ENCODE assay signal across 27 mouse cellular contexts in genomic region chr6:99467109-99467508, GRCm38 (mm10). TPM values are rescaled to one million over a fixed set of nuclear protein-coding genes. Genes with fewer than 3 reads are reported as not detected.
A peak's percentile ranks its signal among the peaks of the same experiment; 100 is the strongest.
DNase-seq lines count a peak whose midpoint lies in the region; ATAC-seq and TF ChIP-seq lines count a peak whose summit lies in the region.
"Had no signal": no experiment of that assay in that cellular context is flagged by ENCODE, and none has a peak within 500 bp of the region (broad histone marks: within the 10 kb centered on the region; RNA-seq: fewer than 3 reads in every experiment).

No protein-coding gene starts in this region.

- no peak overlapping the region for H3K4me2 ChIP-seq in hindbrain, embryonic 16.5 days (ENCODE audit: low read length)
- no peak overlapping the region for H3K4me2 ChIP-seq in midbrain, embryonic 11.5 days
- no peak overlapping the region for H3K4me2 ChIP-seq in midbrain, embryonic 15.5 days
- no peak overlapping the region for H3K4me2 ChIP-seq in liver, postnatal 0 days (ENCODE audit: low read depth, low read length)
- H3K4me2 ChIP-seq: forebrain, embryonic 15.5 days; heart, embryonic 12.5 days; lung, embryonic 15.5 days; midbrain, embryonic 12.5 days had no signal

- no peak for ATAC-seq in hindbrain, embryonic 16.5 days
- 0 out of 2 replicates have a peak, but pooled peaks have one; percentile 24 for ATAC-seq in midbrain, embryonic 11.5 days (ENCODE audit: low FRiP score)
- ATAC-seq in midbrain, embryonic 15.5 days (replicated peaks), result no peak
- ATAC-seq in liver, postnatal 0 days, result no peak
- ATAC-seq: forebrain, embryonic 15.5 days; intestine, embryonic 16.5 days had no signal

- WGBS in hindbrain, embryonic 10.5 days, result 34% methylated on average over 8 of the region's 8 CpGs
- WGBS in hindbrain, embryonic 16.5 days, result 31% methylated on average over 8 of the region's 8 CpGs
- 26% methylated on average over 8 of the region's 8 CpGs for WGBS in midbrain, embryonic 11.5 days
- WGBS in midbrain, embryonic 15.5 days, result 28% methylated on average over 8 of the region's 8 CpGs
- 71% methylated on average over 8 of the region's 8 CpGs for WGBS in liver, postnatal 0 days (ENCODE audit: insufficient replicate concordance)

- H3K27me3 ChIP-seq in hindbrain, embryonic 10.5 days (ENCODE audit: insufficient read depth, poor library complexity, severe bottlenecking), result peaks cover 36% of the 10 kb centered on the region
- H3K27me3 ChIP-seq in hindbrain, embryonic 16.5 days (replicated peaks; ENCODE audit: control insufficient read depth, insufficient read depth, low read length), result no peaks in the 10 kb centered on the region
- H3K27me3 ChIP-seq in midbrain, embryonic 11.5 days (ENCODE audit: control insufficient read depth, insufficient read depth, low read length), result no peaks in the 10 kb centered on the region
- H3K27me3 ChIP-seq in midbrain, embryonic 15.5 days (replicated peaks), result no peaks in the 10 kb centered on the region
- no peaks in the 10 kb centered on the region for H3K27me3 ChIP-seq in liver, postnatal 0 days (ENCODE audit: insufficient read depth, low read length)
- H3K27me3 ChIP-seq: forebrain, embryonic 15.5 days; heart, embryonic 12.5 days; lung, embryonic 15.5 days; midbrain, embryonic 12.5 days; Patski had no signal

- H3K4me1 ChIP-seq in hindbrain, embryonic 10.5 days (replicated peaks), result peaks cover 45% of the 10 kb centered on the region
- H3K4me1 ChIP-seq in hindbrain, embryonic 16.5 days (ENCODE audit: control insufficient read depth, insufficient read depth, low read depth, low read length), result no peaks in the 10 kb centered on the region
- H3K4me1 ChIP-seq in midbrain, embryonic 11.5 days (ENCODE audit: control insufficient read depth, insufficient read depth, low read length), result peaks cover 3% of the 10 kb centered on the region; the same call in 1 of the 2 replicates
- H3K4me1 ChIP-seq in midbrain, embryonic 15.5 days, result no peaks in the 10 kb centered on the region; the same call in 1 of the 2 replicates
- H3K4me1 ChIP-seq in liver, postnatal 0 days (ENCODE audit: insufficient read depth), result no peaks in the 10 kb centered on the region

- TF ChIP-seq CTCF in liver, postnatal 0 days (IDR thresholded peaks at IDR 0.05; ENCODE audit: low read depth), result no peak

- no peak for TF ChIP-seq EP300 in liver, postnatal 0 days (IDR thresholded peaks at IDR 0.05; ENCODE audit: low read depth)

- H3K27ac ChIP-seq in hindbrain, embryonic 10.5 days, result no peak overlapping the region
- no peak overlapping the region for H3K27ac ChIP-seq in hindbrain, embryonic 16.5 days (ENCODE audit: low read depth, low read length)
- H3K27ac ChIP-seq in midbrain, embryonic 11.5 days (ENCODE audit: low read depth, low read length), result no peak overlapping the region
- no peak overlapping the region for H3K27ac ChIP-seq in midbrain, embryonic 15.5 days
- H3K27ac ChIP-seq in liver, postnatal 0 days (ENCODE audit: low read depth), result no peak overlapping the region
- H3K27ac ChIP-seq: forebrain, embryonic 15.5 days; gastrocnemius, adult 2 months; heart, adult 2 months; liver, embryonic 14.5 days; lung, embryonic 15.5 days; midbrain, embryonic 12.5 days; stomach, postnatal 0 days had no signal

- no peaks in the 10 kb centered on the region for H3K9me3 ChIP-seq in hindbrain, embryonic 10.5 days
- H3K9me3 ChIP-seq in hindbrain, embryonic 16.5 days (ENCODE audit: control insufficient read depth, low read length), result no peaks in the 10 kb centered on the region
- no peaks in the 10 kb centered on the region for H3K9me3 ChIP-seq in midbrain, embryonic 11.5 days (ENCODE audit: control insufficient read depth, low read length)
- H3K9me3 ChIP-seq in midbrain, embryonic 15.5 days, result no peaks in the 10 kb centered on the region
- no peaks in the 10 kb centered on the region for H3K9me3 ChIP-seq in liver, postnatal 0 days (ENCODE audit: low read length)
- H3K9me3 ChIP-seq: forebrain, embryonic 15.5 days; G1E; heart, embryonic 12.5 days; lung, embryonic 15.5 days; midbrain, embryonic 12.5 days had no signal

- peak; percentile 20 for DNase-seq in hindbrain, embryonic 10.5 days (ENCODE audit: low spot score)
- DNase-seq in midbrain, embryonic 11.5 days (ENCODE audit: low spot score, missing footprints), result no peak
- peak; percentile 39 for DNase-seq in embryo, embryonic 9.5 days (ENCODE audit: extremely low spot score)
- no peak for DNase-seq in liver, postnatal 0 days
- DNase-seq in gastrocnemius, postnatal 25 days, result no peak
- DNase-seq: adrenal gland, postnatal 10 days; cerebellum, adult 9-10 months; cerebellum, postnatal 36 days; gastrocnemius, adult 2 months; heart, adult 2 months; kidney, adult 8-10 months; layer of hippocampus, adult 9-11 months; liver; right cerebral cortex, postnatal 4 days; thymus, adult 18-20 months; thymus, postnatal 36 days had no signal

- 0 out of 2 replicates have a peak, but pooled peaks cover 5% of the 10 kb centered on the region for H3K36me3 ChIP-seq in hindbrain, embryonic 10.5 days
- no peaks in the 10 kb centered on the region for H3K36me3 ChIP-seq in hindbrain, embryonic 16.5 days (ENCODE audit: control insufficient read depth, insufficient read depth, low read length)
- H3K36me3 ChIP-seq in midbrain, embryonic 11.5 days (ENCODE audit: control insufficient read depth, insufficient read depth, low read length), result no peaks in the 10 kb centered on the region
- H3K36me3 ChIP-seq in midbrain, embryonic 15.5 days (replicated peaks), result no peaks in the 10 kb centered on the region
- 0 out of 2 replicates have a peak, but pooled peaks cover 3% of the 10 kb centered on the region for H3K36me3 ChIP-seq in liver, postnatal 0 days (replicated peaks; ENCODE audit: insufficient read depth, low read length)
- H3K36me3 ChIP-seq: forebrain, embryonic 15.5 days; heart, embryonic 12.5 days; lung, embryonic 15.5 days; midbrain, embryonic 12.5 days had no signal

- H3K9ac ChIP-seq in hindbrain, embryonic 16.5 days (ENCODE audit: low read depth, low read length), result no peak overlapping the region
- no peak overlapping the region for H3K9ac ChIP-seq in midbrain, embryonic 11.5 days (ENCODE audit: low read length)
- no peak overlapping the region for H3K9ac ChIP-seq in midbrain, embryonic 15.5 days
- H3K9ac ChIP-seq in liver, postnatal 0 days (replicated peaks), result no peak overlapping the region
- H3K9ac ChIP-seq: forebrain, embryonic 15.5 days; heart, embryonic 12.5 days; liver, embryonic 14.5 days; lung, embryonic 15.5 days; midbrain, embryonic 12.5 days had no signal

- H3K4me3 ChIP-seq in hindbrain, embryonic 10.5 days, result no peak overlapping the region
- H3K4me3 ChIP-seq in hindbrain, embryonic 16.5 days (ENCODE audit: low read length), result no peak overlapping the region
- H3K4me3 ChIP-seq in midbrain, embryonic 11.5 days (ENCODE audit: low read depth, low read length), result no peak overlapping the region
- no peak overlapping the region for H3K4me3 ChIP-seq in midbrain, embryonic 15.5 days
- no peak overlapping the region for H3K4me3 ChIP-seq in liver, postnatal 0 days (ENCODE audit: low read depth, low read length)
- H3K4me3 ChIP-seq: forebrain, embryonic 15.5 days; gastrocnemius, adult 2 months; heart, adult 2 months; heart, embryonic 12.5 days; lung, embryonic 15.5 days; midbrain, embryonic 12.5 days had no signal

RNA-seq across cellular contexts. Expression of gene Foxp1, which starts 55.4 kb away (rescaled TPM):
- polyA plus RNA-seq in hindbrain, embryonic 10.5 days (2016; fragmentation: Nextera tagmentation; extraction: Ambion mirVana), result 64.3 and 67.1 TPM in 2 replicates
- polyA plus RNA-seq in hindbrain, embryonic 16.5 days (2015; fragmentation: Nextera tagmentation; extraction: Ambion mirVana), result 47.8 and 63.7 TPM in 2 replicates
- polyA plus RNA-seq in midbrain, embryonic 11.5 days (2014; fragmentation: Nextera tagmentation; extraction: Ambion mirVana), result 86.2 and 95.4 TPM in 2 replicates
- polyA plus RNA-seq in midbrain, embryonic 15.5 days (2015; fragmentation: Nextera tagmentation; extraction: Ambion mirVana), result 84.1 and 85.2 TPM in 2 replicates
- 18.4 and 18.9 TPM in 2 replicates for polyA plus RNA-seq in liver, postnatal 0 days (2015; fragmentation: Nextera tagmentation; extraction: Ambion mirVana)
- total RNA-seq in gastrocnemius, postnatal 25 days (2021), result 10 to 100 TPM; 16.9 to 17.8 TPM

Comparison
In these comparisons a context has a peak if more than half of its experiments do, and no peak if none do; other contexts are left out.
1. DNase-seq: peak in hindbrain, embryonic 10.5 days (single experiment) and embryo, embryonic 9.5 days (single experiment); none in midbrain, embryonic 11.5 days (single experiment), liver, postnatal 0 days (single experiment) and gastrocnemius, postnatal 25 days (single experiment).